Mouse (Mus musculus): ENCODE results near the gene Plcb3. TPM values are rescaled to one million over a fixed set of nuclear protein-coding genes. Genes with fewer than 3 reads are reported as not detected.

The Plcb3 gene
- polyA plus RNA-seq, 1 experiment = 14.6 TPM

- TF ChIP-seq POLR2A (IDR thresholded peaks at IDR 0.05; ENCODE audit: borderline replicate concordance, control insufficient read depth, low read depth, low read length) (no peak), CTCF (IDR thresholded peaks at IDR 0.05; ENCODE audit: control insufficient read depth, insufficient read depth, low read length) (no peak)
- no peaks in the 10 kb centered on the region; the same call in 1 of the 2 replicates for H3K4me1 ChIP-seq (ENCODE audit: control insufficient read depth, insufficient read depth, low read length)
- H3K27ac ChIP-seq (ENCODE audit: control insufficient read depth, insufficient read depth, low read depth, low read length, poor library complexity) = no peak overlapping the region
- 90% methylated on average over 4 of the region's 4 CpGs for WGBS
- no peak overlapping the region for H3K4me3 ChIP-seq (replicated peaks; ENCODE audit: control insufficient read depth, low read depth, low read length)
Measured at GRCm38 (mm10) chr19:7012426-7012825, 36.2 kb upstream of the Plcb3 start.

DNA sequence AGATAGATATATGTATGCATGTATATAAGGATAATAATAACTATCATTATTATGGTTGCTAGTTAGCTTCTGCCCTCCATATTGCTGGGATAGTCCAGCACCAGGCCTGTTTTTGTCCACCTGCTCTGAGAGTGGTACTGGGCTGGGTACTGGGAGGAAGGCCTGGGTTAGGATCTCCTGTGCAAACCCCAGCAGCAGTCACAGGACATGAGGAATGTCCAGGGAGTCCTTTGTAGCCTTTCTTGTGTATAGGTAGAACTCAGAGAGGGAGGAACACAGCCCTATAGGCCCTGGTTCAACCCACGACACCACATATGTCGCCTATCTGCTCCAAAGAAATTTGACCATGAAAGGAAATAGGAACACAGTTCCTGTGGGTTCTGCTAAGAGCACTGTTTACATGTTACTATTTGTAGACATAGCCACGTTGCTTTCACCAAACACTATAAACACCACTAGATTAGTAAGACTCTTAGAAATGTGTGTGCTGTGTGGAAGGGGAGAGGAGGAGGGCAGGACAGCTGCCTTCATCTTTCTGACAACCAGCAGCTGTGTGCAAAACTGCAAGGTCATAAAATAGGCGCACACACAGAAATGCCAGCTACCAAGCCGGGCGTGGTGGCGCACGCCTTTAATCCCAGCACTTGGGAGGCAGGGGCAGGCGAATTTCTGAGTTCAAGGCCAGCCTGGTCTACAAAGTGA, 30.8 kb upstream of the Plcb3 start:
- TF ChIP-seq POLR2A (IDR thresholded peaks at IDR 0.05; ENCODE audit: borderline replicate concordance, control insufficient read depth, low read depth, low read length) = no peak
- TF ChIP-seq CTCF (IDR thresholded peaks at IDR 0.05; ENCODE audit: control insufficient read depth, insufficient read depth, low read length) = no peak
- H3K4me1 ChIP-seq (ENCODE audit: control insufficient read depth, insufficient read depth, low read length) = no peaks in the 10 kb centered on the region
- H3K4me3 ChIP-seq (replicated peaks; ENCODE audit: control insufficient read depth, low read depth, low read length) = no peak overlapping the region
- H3K27ac ChIP-seq (ENCODE audit: control insufficient read depth, insufficient read depth, low read depth, low read length, poor library complexity) = no peak overlapping the region
- WGBS = 84% methylated on average over 9 of the region's 9 CpGs

GRCm38 (mm10) chr19:6999360-7000063, 23.2 kb upstream of the Plcb3 start:
- Histone ChIP-seq H3K27ac (ENCODE audit: control insufficient read depth, insufficient read depth, low read depth, low read length, poor library complexity) (no peak overlapping the region), H3K4me1 (ENCODE audit: control insufficient read depth, insufficient read depth, low read length) (peaks cover 1% of the 10 kb centered on the region; the same call in 1 of the 2 replicates), H3K4me3 (replicated peaks; ENCODE audit: control insufficient read depth, low read depth, low read length) (no peak overlapping the region)
- TF ChIP-seq POLR2A (IDR thresholded peaks at IDR 0.05; ENCODE audit: borderline replicate concordance, control insufficient read depth, low read depth, low read length) = no peak
- no peak for TF ChIP-seq CTCF (IDR thresholded peaks at IDR 0.05; ENCODE audit: control insufficient read depth, insufficient read depth, low read length)
- WGBS = 90% methylated on average over 19 of the region's 19 CpGs

GRCm38 (mm10) chr19:6997721-6998290, 21.5 kb upstream of the Plcb3 start:
- WGBS = 72% methylated on average over 9 of the region's 9 CpGs
- TF ChIP-seq CTCF (IDR thresholded peaks at IDR 0.05; ENCODE audit: control insufficient read depth, insufficient read depth, low read length) (no peak), POLR2A (IDR thresholded peaks at IDR 0.05; ENCODE audit: borderline replicate concordance, control insufficient read depth, low read depth, low read length) (no peak)
- Histone ChIP-seq H3K4me1 (ENCODE audit: control insufficient read depth, insufficient read depth, low read length) (peaks cover 3% of the 10 kb centered on the region), H3K4me3 (replicated peaks; ENCODE audit: control insufficient read depth, low read depth, low read length) (no peak overlapping the region), H3K27ac (ENCODE audit: control insufficient read depth, insufficient read depth, low read depth, low read length, poor library complexity) (no peak overlapping the region)

- WGBS = 1% methylated on average over 24 of the region's 24 CpGs
- TF ChIP-seq CTCF (IDR thresholded peaks at IDR 0.05; ENCODE audit: control insufficient read depth, insufficient read depth, low read length) (no peak), POLR2A (IDR thresholded peaks at IDR 0.05; ENCODE audit: borderline replicate concordance, control insufficient read depth, low read depth, low read length) (peak; percentile 47; the same call in 1 of the 2 replicates)
Measured at GRCm38 (mm10) chr19:6996006-6996405, 19.7 kb upstream of the Plcb3 start, which contains the start of the genes Nudt22 and Trpt1. Gene Nudt22 (minus strand): TSS chr19:6996117. Gene Trpt1 (plus strand): TSS chr19:6996131.

GRCm38 (mm10) chr19:6995255-6995991, 19.2 kb upstream of the Plcb3 start:
- H3K27ac ChIP-seq (ENCODE audit: control insufficient read depth, insufficient read depth, low read depth, low read length, poor library complexity) = peak overlapping the region; percentile 8
- WGBS = 37% methylated on average over 21 of the region's 21 CpGs
- H3K4me1 ChIP-seq (ENCODE audit: control insufficient read depth, insufficient read depth, low read length) = peaks cover 3% of the 10 kb centered on the region
- TF ChIP-seq CTCF (IDR thresholded peaks at IDR 0.05; ENCODE audit: control insufficient read depth, insufficient read depth, low read length) (no peak), POLR2A (IDR thresholded peaks at IDR 0.05; ENCODE audit: borderline replicate concordance, control insufficient read depth, low read depth, low read length) (peak; percentile 12; the same call in 1 of the 2 replicates)
- H3K4me3 ChIP-seq (replicated peaks; ENCODE audit: control insufficient read depth, low read depth, low read length) = peak overlapping the region; percentile 67

More at GRCm38 (mm10) chr19:6996006-6996405, 19.7 kb upstream of the Plcb3 start, which contains the start of the genes Nudt22 and Trpt1:
- peak within 1 kb of the TSS; percentile 67 for H3K4me3 ChIP-seq (replicated peaks; ENCODE audit: control insufficient read depth, low read depth, low read length)
- H3K27ac ChIP-seq (ENCODE audit: control insufficient read depth, insufficient read depth, low read depth, low read length, poor library complexity) = peak within 1 kb of the TSS; percentile 14
- peaks cover 3% of the 10 kb centered on the region for H3K4me1 ChIP-seq (ENCODE audit: control insufficient read depth, insufficient read depth, low read length)

- Histone ChIP-seq H3K4me1 (ENCODE audit: control insufficient read depth, insufficient read depth, low read length) (peaks cover 3% of the 10 kb centered on the region), H3K27ac (ENCODE audit: control insufficient read depth, insufficient read depth, low read depth, low read length, poor library complexity) (no peak overlapping the region), H3K4me3 (replicated peaks; ENCODE audit: control insufficient read depth, low read depth, low read length) (no peak overlapping the region)
- no peak for TF ChIP-seq POLR2A (IDR thresholded peaks at IDR 0.05; ENCODE audit: borderline replicate concordance, control insufficient read depth, low read depth, low read length)
- 89% methylated on average over 8 of the region's 8 CpGs for WGBS
Measured at GRCm38 (mm10) chr19:6994489-6994888, 18.2 kb upstream of the Plcb3 start.

Data from bone marrow, adult 2 months (tissue).